Mouse (Mus musculus) intestine, embryonic 14.5 days (tissue): ENCODE measurements at regions not wholly inside any gene's neighbourhood (a gene's known extent, or its start where the extent isn't known, plus 50 kb on each side); places are given as distances from the start of the nearest gene placed in this dataset.

Experiments used
- ATAC-seq: fragments of 200-750 bp; cut with Nextera tagmentation; replicated peaks from 2 replicates; pipeline ENCODE4 v1.8.0; 2017; ENCODE audit warnings: low read depth, moderate number of reproducible peaks, moderate TSS enrichment, moderate library complexity; ENCODE audit not compliant: low FRiP score, low TSS enrichment
- DNase-seq: peaks from one replicate; pipeline ENCODE4 v3.0.0-alpha.2; 2018; ENCODE audit warnings: low spot score
- H3K27ac ChIP-seq: fragments of 300-500 bp; sonication (generic); 2 replicates; pipeline ENCODE4 v1.5.1; 2014; ENCODE audit warnings: low read depth, mild to moderate bottlenecking, control low read depth
- H3K27me3 ChIP-seq: fragments of 300-500 bp; sonication (generic); replicated peaks from 2 replicates; pipeline ENCODE4 v1.6.1; 2014; ENCODE audit warnings: low read length, control low read depth; ENCODE audit not compliant: control insufficient read depth, insufficient read depth
- H3K36me3 ChIP-seq: fragments of 300-500 bp; sonication (generic); 2 replicates; pipeline ENCODE4 v1.6.1; 2014; ENCODE audit warnings: low read length, control low read depth; ENCODE audit not compliant: control insufficient read depth, insufficient read depth
- H3K4me1 ChIP-seq: fragments of 300-500 bp; sonication (generic); replicated peaks from 2 replicates; pipeline ENCODE4 v1.6.1; 2014; ENCODE audit warnings: low read length, control low read depth, mixed read lengths; ENCODE audit not compliant: control insufficient read depth, insufficient read depth
- H3K4me2 ChIP-seq: fragments of 300-500 bp; sonication (generic); 2 replicates; pipeline ENCODE4 v1.6.1; 2014; ENCODE audit warnings: low read length
- H3K4me3 ChIP-seq: fragments of 300-500 bp; sonication (generic); 2 replicates; pipeline ENCODE4 v1.5.1; 2014; ENCODE audit warnings: low read depth, low read length, control low read depth, mixed read lengths
- H3K9ac ChIP-seq: fragments of 300-500 bp; sonication (generic); 2 replicates; pipeline ENCODE4 v1.6.1; 2014; ENCODE audit warnings: mild to moderate bottlenecking, low read length
- H3K9me3 ChIP-seq: fragments of 300-500 bp; sonication (generic); 2 replicates; pipeline ENCODE4 v1.6.1; 2016; ENCODE audit warnings: low read length, control low read depth; ENCODE audit not compliant: control insufficient read depth
- WGBS: fragments of 180-500 bp; shearing (Covaris S2); extraction: QIAGEN DNeasy Blood & Tissue Kit; methylation state at CpG from one replicate; pipeline ENCODE4 v1.1.7; 2014; 5-methylcytosine and 5-hydroxymethylcytosine counted together

DNA sequence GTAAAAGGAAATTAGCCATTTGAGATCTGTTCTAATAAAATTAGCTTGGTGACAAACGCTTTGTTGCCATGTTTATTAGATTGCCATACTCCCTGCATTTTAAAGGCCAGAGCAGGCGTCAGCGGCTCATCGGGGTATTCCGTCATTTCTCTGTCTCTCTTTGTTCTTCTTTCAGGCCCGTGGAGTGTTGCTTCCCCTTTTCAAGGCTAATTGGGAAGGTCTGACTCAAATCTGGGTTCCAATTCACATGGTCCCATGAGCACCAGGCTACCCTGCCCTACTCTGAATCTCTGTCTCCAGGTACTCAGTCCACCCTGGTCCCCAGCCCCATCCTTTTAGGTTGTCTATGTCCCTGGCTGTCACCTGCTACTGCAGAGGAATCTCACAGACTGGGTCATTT is 138.2 kb upstream of the 4931429L15Rik start:
- no peak overlapping the region for H3K27ac ChIP-seq
- no peaks in the 10 kb centered on the region for H3K36me3 ChIP-seq
- H3K9ac ChIP-seq, result no peak overlapping the region
- H3K4me1 ChIP-seq, result no peaks in the 10 kb centered on the region
- WGBS, result 71% methylated on average over 6 of the region's 6 CpGs
- no peaks in the 10 kb centered on the region for H3K9me3 ChIP-seq
- no peak overlapping the region for H3K4me2 ChIP-seq
- DNase-seq (no peak), ATAC-seq (no peak)
- H3K4me3 ChIP-seq, result no peak overlapping the region
- H3K27me3 ChIP-seq, result no peaks in the 10 kb centered on the region

DNA sequence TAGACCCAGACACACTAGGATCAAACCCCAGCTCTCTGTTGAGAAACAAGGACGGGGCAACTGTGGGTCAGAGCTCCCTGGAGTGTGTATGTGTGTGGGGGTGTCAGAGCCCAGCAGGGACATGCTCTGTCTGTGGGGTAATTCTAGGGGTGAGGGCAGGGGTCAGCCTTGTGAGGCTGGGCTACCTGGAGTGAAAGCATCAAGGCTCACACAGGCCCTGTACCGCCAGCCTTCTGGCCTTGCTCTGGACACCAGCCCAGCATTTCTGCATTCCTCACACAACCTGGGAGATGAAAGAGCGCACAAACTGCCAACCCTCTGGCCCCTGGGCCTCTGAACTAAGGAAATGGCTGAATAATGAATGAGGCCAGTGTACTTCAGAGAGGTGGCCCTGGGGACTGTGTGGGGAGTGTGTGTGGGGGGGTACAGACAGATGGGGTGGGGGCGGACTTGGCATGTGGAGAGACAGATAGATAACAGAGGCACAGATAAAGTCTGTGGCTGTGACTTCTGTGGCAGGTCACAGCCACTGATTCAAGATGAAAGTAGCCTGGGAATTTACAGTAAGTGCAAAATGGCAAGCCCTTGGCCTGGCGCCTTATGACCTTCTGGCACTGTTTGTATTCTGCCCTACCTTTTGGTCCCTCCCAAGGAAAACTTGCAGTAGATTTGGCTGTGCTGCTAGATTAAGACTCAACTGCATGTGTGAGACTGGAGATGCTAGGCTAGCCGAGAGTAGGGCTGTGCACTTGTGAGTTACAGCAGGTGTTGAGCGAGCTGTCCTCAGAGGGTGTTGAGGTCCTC is 135.2 kb upstream of the 4931429L15Rik start:
- H3K4me2 ChIP-seq, result no peak overlapping the region
- no peaks in the 10 kb centered on the region for H3K9me3 ChIP-seq
- H3K9ac ChIP-seq, result no peak overlapping the region
- WGBS, result 66% methylated on average over 7 of the region's 7 CpGs
- H3K27me3 ChIP-seq, result no peaks in the 10 kb centered on the region
- H3K4me3 ChIP-seq, result no peak overlapping the region
- H3K36me3 ChIP-seq, result no peaks in the 10 kb centered on the region
- DNase-seq (no peak), ATAC-seq (no peak)
- no peak overlapping the region for H3K27ac ChIP-seq
- H3K4me1 ChIP-seq, result no peaks in the 10 kb centered on the region

DNA sequence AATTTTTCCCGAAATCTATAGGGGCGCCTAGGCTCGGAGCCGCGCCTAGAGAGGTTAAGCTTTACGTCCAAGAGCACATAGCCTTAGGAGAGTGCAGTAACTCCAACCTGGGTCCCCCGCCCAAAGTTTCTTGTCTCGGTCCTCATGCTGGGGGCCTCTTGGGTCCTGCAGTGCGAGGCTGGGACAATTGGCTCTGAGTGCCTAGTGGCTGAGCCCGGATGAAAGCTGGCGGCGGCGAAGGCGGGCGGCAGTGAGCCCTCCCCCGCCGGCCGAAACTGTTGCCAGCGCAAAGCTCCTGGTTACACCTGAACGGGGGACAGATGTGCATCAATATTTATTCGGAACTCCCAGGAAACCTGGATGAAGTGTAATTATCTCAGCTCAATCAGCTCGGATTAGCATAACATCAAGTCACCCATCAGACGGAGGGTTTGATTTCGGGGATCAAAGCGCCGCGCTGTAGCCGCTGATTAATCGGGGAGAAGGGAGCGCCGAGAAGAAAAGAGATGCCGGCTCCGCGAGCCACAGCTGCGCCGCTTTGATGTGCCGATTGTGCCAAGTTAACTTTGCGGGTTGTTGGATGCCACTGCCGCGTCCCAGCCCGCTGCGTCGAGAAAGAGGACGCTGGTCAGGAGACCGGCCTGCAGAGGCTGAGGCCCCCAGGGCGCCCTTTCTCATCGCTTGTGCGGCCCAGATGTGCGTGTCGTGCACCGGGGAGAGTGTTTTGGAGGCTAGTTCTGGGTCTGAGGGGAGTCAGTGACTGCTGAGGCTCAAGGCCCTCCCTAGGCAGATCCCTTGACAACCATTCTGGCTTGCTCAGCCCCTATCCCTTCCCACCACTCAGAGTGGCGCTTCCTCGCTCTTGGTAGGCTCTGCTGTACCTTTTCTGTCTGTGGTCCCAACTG is 123.7 kb upstream of the 4931429L15Rik start:
- no peak overlapping the region for H3K27ac ChIP-seq
- peaks cover 42% of the 10 kb centered on the region for H3K27me3 ChIP-seq
- ATAC-seq (no peak), DNase-seq (peak; percentile 62)
- no peak overlapping the region for H3K9ac ChIP-seq
- H3K36me3 ChIP-seq, result no peaks in the 10 kb centered on the region
- H3K4me1 ChIP-seq, result 0 out of 2 replicates have a peak, but pooled peaks cover 10% of the 10 kb centered on the region
- peak overlapping the region; percentile 27 for H3K4me3 ChIP-seq
- no peaks in the 10 kb centered on the region for H3K9me3 ChIP-seq
- H3K4me2 ChIP-seq, result peak overlapping the region; percentile 49
- 2% methylated on average over 53 of the region's 53 CpGs for WGBS

DNA sequence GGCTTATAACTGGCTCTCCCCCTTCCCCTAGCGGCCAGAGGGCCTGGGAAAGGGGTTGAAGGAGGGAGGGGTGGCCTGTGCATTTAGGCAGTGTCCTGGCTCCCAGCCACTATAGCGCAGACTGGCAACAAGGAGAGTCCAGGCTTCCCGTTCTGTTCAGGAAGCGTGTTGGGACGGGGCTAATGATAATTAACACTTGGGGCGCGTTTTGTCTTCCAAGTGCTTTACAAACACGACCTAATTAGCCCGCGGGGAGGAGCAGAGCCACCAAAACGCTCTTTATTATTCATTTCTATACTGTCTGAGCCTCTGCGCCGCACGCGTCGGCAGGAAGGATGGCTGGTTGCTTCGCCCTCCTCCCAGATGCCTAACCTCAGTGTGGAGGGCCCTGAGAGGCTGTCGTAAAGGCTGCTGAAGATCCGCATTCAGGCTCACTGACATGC is 123.0 kb upstream of the 4931429L15Rik start:
- Histone ChIP-seq H3K36me3 (no peaks in the 10 kb centered on the region), H3K4me1 (0 out of 2 replicates have a peak, but pooled peaks cover 10% of the 10 kb centered on the region), H3K9ac (no peak overlapping the region), H3K9me3 (no peaks in the 10 kb centered on the region), H3K27me3 (peaks cover 42% of the 10 kb centered on the region), H3K4me3 (peak overlapping the region; percentile 27), H3K27ac (no peak overlapping the region), H3K4me2 (peak overlapping the region; percentile 49)
- ATAC-seq (no peak), DNase-seq (peak; percentile 64)
- WGBS, result 11% methylated on average over 19 of the region's 19 CpGs

GRCm38 (mm10) chr9:46440226-46440625 is 120.4 kb upstream of the 4931429L15Rik start:
- DNase-seq (no peak), ATAC-seq (no peak)
- WGBS, result 71% methylated on average over 5 of the region's 5 CpGs

DNA sequence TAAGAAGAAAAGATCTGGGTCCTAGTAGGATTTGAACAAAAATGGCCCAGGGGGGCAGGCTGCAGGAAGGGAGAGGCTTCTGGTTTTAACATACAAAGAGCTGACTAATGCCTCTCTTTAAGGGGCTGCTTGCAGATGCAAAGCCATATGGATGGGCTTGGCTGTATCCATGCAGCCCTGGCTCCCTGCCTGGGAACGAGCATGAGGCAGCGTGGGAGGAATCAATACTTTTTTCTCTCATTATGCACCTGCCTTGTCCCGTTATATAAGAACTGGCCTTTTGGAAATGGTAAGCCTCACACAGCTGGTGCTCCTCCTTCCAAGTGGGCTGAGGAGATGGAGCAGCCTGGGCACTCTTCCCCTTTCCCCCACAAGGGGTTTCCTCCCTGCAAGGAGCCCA is 114.9 kb upstream of the 4931429L15Rik start:
- ATAC-seq (no peak), DNase-seq (no peak)
- Histone ChIP-seq H3K27me3 (no peaks in the 10 kb centered on the region), H3K36me3 (no peaks in the 10 kb centered on the region), H3K9ac (no peak overlapping the region), H3K4me1 (no peaks in the 10 kb centered on the region), H3K27ac (no peak overlapping the region), H3K4me2 (no peak overlapping the region), H3K9me3 (peaks cover 5% of the 10 kb centered on the region), H3K4me3 (no peak overlapping the region)
- 90% methylated on average over 3 of the region's 3 CpGs for WGBS

More at GRCm38 (mm10) chr9:46440226-46440625, 120.4 kb upstream of the 4931429L15Rik start:
- peaks cover 3% of the 10 kb centered on the region for H3K9me3 ChIP-seq
- H3K36me3 ChIP-seq, result no peaks in the 10 kb centered on the region
- no peak overlapping the region for H3K9ac ChIP-seq
- H3K4me1 ChIP-seq, result 0 out of 2 replicates have a peak, but pooled peaks cover 10% of the 10 kb centered on the region
- no peak overlapping the region for H3K27ac ChIP-seq
- peaks cover 37% of the 10 kb centered on the region for H3K27me3 ChIP-seq
- no peak overlapping the region for H3K4me2 ChIP-seq
- H3K4me3 ChIP-seq, result no peak overlapping the region

- H3K4me1 ChIP-seq, result no peaks in the 10 kb centered on the region
- no peak for DNase-seq
- no peaks in the 10 kb centered on the region for H3K36me3 ChIP-seq
- WGBS, result 60% methylated on average over 5 of the region's 5 CpGs
- no peak overlapping the region for H3K4me3 ChIP-seq
- no peak overlapping the region for H3K4me2 ChIP-seq
- H3K9ac ChIP-seq, result no peak overlapping the region
- peaks cover 5% of the 10 kb centered on the region for H3K9me3 ChIP-seq
- ATAC-seq, result no peak
- no peak overlapping the region for H3K27ac ChIP-seq
- H3K27me3 ChIP-seq, result no peaks in the 10 kb centered on the region
These were observed 113.9 kb upstream of the 4931429L15Rik start for GRCm38 (mm10) chr9:46433716-46434115.

- no peak overlapping the region for H3K9ac ChIP-seq
- DNase-seq (peak; percentile 52), ATAC-seq (peak; percentile 70; the same call in 1 of the 2 replicates)
- peaks cover 5% of the 10 kb centered on the region for H3K9me3 ChIP-seq
- WGBS, result 58% methylated on average over 13 of the region's 13 CpGs
- H3K4me1 ChIP-seq, result no peaks in the 10 kb centered on the region
- H3K27me3 ChIP-seq, result no peaks in the 10 kb centered on the region
- H3K4me3 ChIP-seq, result no peak overlapping the region
- no peak overlapping the region for H3K4me2 ChIP-seq
- H3K27ac ChIP-seq, result no peak overlapping the region
- H3K36me3 ChIP-seq, result no peaks in the 10 kb centered on the region
These were observed 111.3 kb upstream of the 4931429L15Rik start for GRCm38 (mm10) chr9:46431053-46431452.
